Mouse (Mus musculus): ENCODE measurements around the gene Cyp27b1. TPM values are rescaled to one million over a fixed set of nuclear protein-coding genes. Genes with fewer than 3 reads are reported as not detected.

Cyp27b1 gene
- polyA plus RNA-seq, 1 experiment from 2014 or later, result 0.06 TPM

DNA sequence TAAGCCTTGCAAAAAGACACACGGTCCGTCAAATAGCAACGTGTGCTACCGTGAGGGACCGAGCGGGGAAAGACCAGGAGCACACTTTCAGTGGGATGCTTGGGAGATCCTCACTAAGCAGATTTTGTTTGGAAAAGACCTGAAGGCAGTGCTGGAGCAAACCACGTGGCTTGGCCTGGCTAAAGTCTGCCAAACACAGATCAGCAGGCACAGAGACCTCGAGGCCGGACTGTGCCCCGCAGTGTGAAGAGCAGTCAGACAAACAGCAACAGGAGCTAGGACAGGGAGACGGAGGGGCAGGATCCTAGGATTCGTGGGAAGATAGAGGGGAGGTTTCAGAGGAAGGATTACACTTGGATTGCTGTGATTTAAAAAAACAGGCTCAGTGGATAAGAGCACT, 11.8 kb upstream of the Cyp27b1 start:
- ATAC-seq (replicated peaks), result no peak
- H3K9ac ChIP-seq, result no peak overlapping the region

DNA sequence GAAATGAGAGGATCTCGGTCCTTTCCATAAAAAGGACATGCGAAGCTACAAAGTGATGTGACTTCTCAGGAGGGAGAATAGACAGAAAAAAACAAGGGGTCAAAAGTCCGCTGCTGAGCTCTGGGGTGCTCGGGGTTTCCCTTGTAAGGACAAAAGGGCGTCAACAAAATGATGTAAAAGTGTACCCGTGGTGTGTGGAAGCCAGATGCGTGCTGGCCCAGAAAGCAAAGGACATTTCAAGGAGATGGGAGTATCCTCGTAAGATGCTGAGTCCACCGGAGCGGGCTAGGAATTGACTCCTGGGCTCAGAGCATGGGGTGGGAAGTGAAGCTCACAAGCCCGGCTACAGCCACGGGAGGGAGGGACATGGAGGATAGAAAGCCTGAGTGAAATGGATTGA, 10.4 kb upstream of the Cyp27b1 start:
- no peaks in the 10 kb centered on the region for H3K9me3 ChIP-seq
- WGBS, result 73% methylated on average over 12 of the region's 12 CpGs
- H3K4me3 ChIP-seq, result no peak overlapping the region
- no peak overlapping the region for H3K9ac ChIP-seq
- peaks cover 12% of the 10 kb centered on the region for H3K4me1 ChIP-seq
- no peak overlapping the region for H3K27ac ChIP-seq
- peaks cover 6% of the 10 kb centered on the region for H3K27me3 ChIP-seq (replicated peaks)
- no peak for ATAC-seq (replicated peaks)
- no peak overlapping the region for H3K4me2 ChIP-seq
- H3K36me3 ChIP-seq (replicated peaks), result no peaks in the 10 kb centered on the region

More for the DNA sequence above, 11.8 kb upstream of the Cyp27b1 start:
- no peaks in the 10 kb centered on the region for H3K36me3 ChIP-seq (replicated peaks)
- H3K4me2 ChIP-seq, result no peak overlapping the region
- H3K4me1 ChIP-seq, result peaks cover 7% of the 10 kb centered on the region
- H3K27ac ChIP-seq, result no peak overlapping the region
- no peak overlapping the region for H3K4me3 ChIP-seq
- no peaks in the 10 kb centered on the region for H3K9me3 ChIP-seq
- WGBS, result 86% methylated on average over 12 of the region's 12 CpGs
- peaks cover 6% of the 10 kb centered on the region for H3K27me3 ChIP-seq (replicated peaks)

DNA sequence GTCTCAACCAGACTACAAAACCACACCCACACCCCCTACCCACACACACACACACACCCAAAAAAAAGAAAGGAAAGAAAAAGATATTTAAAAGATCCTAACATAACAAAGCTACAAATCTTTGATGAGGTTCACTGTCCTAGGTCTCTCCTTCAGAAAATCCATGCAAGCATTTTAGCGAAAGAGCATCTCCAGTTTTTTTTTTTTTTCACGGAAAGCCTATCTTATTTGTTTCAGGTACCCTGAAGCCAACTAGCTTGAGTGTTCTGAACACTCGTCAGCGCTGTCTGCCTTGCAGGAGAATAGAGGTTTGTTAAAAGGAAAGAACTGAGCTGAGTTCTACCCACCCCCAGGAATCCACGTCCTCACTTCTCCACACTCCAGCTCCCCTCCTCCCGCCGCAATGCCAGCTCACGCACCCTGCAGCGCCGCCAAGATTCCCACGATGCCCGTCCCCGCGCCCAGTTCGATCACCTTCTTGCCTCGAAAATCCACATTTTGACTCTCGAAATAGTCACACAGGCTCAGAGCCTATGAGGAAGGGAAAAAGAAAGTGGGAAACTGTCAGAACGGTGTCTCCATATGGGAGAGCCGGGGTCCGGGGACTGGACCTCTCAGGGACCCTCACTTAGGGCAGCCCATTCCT, 7.4 kb upstream of the Cyp27b1 start:
- ATAC-seq (replicated peaks), result peak; percentile 12
- Histone ChIP-seq H3K4me1 (peaks cover 16% of the 10 kb centered on the region), H3K9me3 (no peaks in the 10 kb centered on the region), H3K9ac (peak overlapping the region; percentile 60), H3K27me3 (replicated peaks) (peaks cover 6% of the 10 kb centered on the region), H3K27ac (no peak overlapping the region), H3K4me2 (peak overlapping the region; percentile 91), H3K4me3 (peak overlapping the region; percentile 80), H3K36me3 (replicated peaks) (no peaks in the 10 kb centered on the region)
- 2% methylated on average over 20 of the region's 20 CpGs for WGBS

DNA sequence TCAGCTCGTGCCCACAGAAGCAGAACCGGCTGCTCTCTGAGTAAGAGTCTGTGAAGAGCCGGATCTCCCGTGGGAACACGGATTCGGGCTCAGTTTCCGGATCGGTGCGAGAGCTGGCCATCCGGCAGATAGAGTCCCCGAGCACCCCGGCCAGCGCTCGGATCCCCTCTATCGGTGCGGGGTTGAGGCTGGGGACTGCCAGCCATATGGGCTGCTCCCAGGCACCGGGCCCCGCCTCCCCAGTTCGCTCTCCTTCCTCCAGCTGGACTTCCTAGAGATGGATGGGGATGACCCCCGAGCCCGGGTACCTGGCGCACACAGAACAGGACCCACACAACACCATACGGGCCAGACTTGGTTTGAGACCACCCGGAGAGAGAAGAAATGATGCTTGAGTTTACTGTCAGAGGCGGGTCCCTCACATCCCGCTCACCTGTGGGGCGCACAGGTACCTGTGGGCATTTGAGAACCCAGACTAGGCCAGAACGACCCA, 6.7 kb upstream of the Cyp27b1 start, which contains the start of the genes Mettl1 and Eef1akmt3:
Gene Mettl1, plus strand, starts transcription at position 141 of the 493 bp plus-strand sequence.
Gene Eef1akmt3, minus strand, starts transcription at position 240 of the 493 bp plus-strand sequence.
- no peaks in the 10 kb centered on the region for H3K9me3 ChIP-seq
- whole genome bisulfite sequencing, result under 1% methylated on average over 28 of the region's 28 CpGs
- peaks cover 6% of the 10 kb centered on the region for H3K27me3 ChIP-seq (replicated peaks)
- H3K4me1 ChIP-seq, result peaks cover 16% of the 10 kb centered on the region
- H3K27ac ChIP-seq, result peak within 1 kb of the TSS; percentile 59
- H3K36me3 ChIP-seq (replicated peaks), result no peaks in the 10 kb centered on the region
- H3K4me2 ChIP-seq, result peak within 1 kb of the TSS; percentile 91
- ATAC-seq (replicated peaks), result peak; percentile 83
- H3K4me3 ChIP-seq, result peak within 1 kb of the TSS; percentile 80
- peak within 1 kb of the TSS; percentile 60 for H3K9ac ChIP-seq

DNA sequence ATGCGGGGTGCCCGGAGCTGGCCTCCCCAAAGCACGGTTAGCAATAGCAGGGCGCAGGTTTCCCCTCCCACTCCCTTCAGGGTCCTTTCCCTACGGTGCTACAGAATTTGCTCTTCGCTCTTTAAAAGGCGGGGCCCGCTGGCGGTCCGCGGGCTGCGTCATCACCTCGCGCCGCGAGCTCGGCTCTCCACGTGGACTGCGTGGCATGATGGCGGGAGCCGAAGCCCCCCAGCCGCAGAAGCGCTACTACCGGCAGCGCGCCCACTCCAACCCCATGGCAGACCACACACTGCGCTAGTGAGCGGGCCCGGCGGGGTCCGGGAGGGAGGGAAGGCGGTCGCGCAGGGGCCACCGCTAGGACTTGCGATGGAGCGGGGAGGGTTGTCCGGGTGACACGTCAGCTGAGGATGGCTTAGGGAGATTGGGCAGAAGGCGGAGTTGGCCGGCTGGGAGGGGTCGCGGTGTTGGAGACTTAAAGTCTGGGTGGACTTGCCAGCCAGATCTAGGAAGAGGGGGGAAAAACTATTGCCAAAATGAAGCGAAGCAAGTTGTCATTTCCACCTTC, 6.2 kb upstream of the Cyp27b1 start:
- under 1% methylated on average over 44 of the region's 44 CpGs for WGBS
- Histone ChIP-seq H3K9ac (peak overlapping the region; percentile 60), H3K27me3 (replicated peaks) (peaks cover 6% of the 10 kb centered on the region), H3K9me3 (no peaks in the 10 kb centered on the region), H3K27ac (peak overlapping the region; percentile 59), H3K4me1 (peaks cover 16% of the 10 kb centered on the region), H3K4me3 (peak overlapping the region; percentile 80), H3K36me3 (replicated peaks) (no peaks in the 10 kb centered on the region), H3K4me2 (peak overlapping the region; percentile 91)
- ATAC-seq (replicated peaks), result peak; percentile 83

DNA sequence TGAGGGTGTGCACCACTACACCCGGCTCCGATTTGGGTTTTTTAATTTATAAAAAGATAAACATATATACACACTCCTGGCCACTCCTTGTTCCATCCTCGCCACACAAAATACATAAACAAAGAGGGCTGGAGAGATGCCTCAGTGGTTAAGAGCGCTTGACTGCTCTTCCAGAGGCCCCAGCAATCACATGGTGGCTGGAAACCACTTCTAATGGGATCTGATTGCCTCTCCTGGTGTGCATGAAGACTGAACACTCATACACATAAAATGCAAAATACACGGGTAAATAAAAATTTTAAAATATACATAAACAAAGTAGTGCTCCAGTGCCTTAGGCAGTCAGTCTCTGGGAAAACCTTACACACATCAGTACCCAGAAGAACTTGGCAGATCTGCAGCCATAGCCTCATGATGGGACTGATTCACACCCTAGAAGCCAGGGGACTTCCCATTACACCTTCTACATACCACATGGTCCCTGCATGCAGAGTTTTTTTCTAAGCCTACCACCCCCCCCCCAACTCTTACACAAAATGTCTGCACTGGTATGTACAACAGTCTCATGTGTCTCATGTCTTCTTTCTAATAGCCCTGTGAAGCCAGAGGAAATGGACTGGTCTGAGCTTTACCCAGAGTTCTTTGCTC, 5.5 kb upstream of the Cyp27b1 start:
- WGBS, result 16% methylated on average over 5 of the region's 5 CpGs
- no peak for ATAC-seq (replicated peaks)

DNA sequence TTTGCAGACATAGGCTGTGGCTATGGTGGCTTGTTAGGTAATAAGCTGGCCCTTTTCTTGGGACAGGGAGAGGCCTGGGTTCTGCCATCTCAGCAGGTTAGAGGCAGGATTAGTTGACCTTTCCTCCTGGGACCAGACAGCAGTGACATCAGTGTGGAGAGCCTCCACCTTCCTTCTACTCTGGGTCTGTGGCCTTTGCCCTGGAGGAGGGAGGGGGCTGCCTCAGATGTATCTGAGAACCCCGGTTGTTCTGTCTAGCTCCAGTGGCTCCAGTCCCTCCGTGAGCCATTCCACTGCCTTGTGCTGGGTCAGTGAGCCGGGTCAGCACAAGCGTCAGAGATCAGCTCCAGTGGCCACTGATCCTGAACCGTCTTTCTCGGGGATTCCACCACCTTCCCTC, 4.9 kb upstream of the Cyp27b1 start:
- no peak for ATAC-seq (replicated peaks)
- no peak overlapping the region for H3K4me2 ChIP-seq
- H3K27ac ChIP-seq, result no peak overlapping the region
- H3K36me3 ChIP-seq (replicated peaks), result no peaks in the 10 kb centered on the region
- H3K4me1 ChIP-seq, result peaks cover 16% of the 10 kb centered on the region
- WGBS, result 56% methylated on average over 6 of the region's 6 CpGs
- no peak overlapping the region for H3K9ac ChIP-seq
- peaks cover 15% of the 10 kb centered on the region for H3K27me3 ChIP-seq (replicated peaks)
- no peaks in the 10 kb centered on the region for H3K9me3 ChIP-seq
- no peak overlapping the region; the same call in 1 of the 2 replicates for H3K4me3 ChIP-seq

More for the DNA sequence above, 5.5 kb upstream of the Cyp27b1 start:
- Histone ChIP-seq H3K27ac (no peak overlapping the region), H3K4me2 (peak overlapping the region; percentile 91), H3K4me1 (peaks cover 16% of the 10 kb centered on the region), H3K36me3 (replicated peaks) (no peaks in the 10 kb centered on the region), H3K9me3 (no peaks in the 10 kb centered on the region), H3K4me3 (peak overlapping the region; percentile 80), H3K9ac (peak overlapping the region; percentile 60; the same call in 1 of the 2 replicates), H3K27me3 (replicated peaks) (peaks cover 9% of the 10 kb centered on the region)

DNA sequence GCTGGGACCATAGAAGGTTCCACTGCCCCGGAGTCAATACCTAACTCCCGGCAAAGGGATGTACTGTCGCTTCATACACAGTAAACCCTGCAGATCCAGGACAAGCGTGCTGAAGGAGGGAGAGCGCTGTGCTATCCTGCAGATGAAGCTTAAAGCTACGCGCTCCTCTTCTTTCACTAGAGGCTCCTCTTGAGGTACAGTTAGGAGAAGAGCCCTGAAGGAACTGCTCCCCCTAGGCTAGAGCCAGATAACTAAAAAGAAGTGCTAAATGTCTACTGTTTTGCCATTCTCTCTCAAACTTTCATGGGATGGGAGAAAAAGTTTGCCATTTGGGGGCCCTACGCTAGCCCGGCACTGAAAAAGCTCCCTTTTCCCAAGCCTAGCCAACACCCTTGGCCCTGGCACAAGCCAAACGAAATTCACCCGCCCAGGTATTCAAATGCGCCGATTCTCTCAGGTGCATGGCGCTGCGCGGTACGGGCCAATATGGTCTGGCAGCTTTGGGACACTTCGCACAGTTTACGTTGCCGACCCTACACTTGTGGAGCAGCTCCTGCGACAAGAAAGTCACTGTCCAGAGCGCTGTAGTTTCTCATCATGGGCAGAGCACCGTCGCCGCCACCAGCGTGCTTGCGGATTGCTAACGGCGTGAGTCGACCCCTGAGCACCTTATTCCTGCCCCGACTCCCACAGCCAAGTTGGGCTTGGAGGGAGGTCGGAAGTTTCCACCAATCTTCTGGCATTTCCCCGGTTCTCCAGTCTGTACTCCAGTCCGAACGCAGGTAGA, 751 bp downstream of the Cyp27b1 start:
- H3K9me3 ChIP-seq, result no peaks in the 10 kb centered on the region
- 6% methylated on average over 35 of the region's 35 CpGs for whole genome bisulfite sequencing
- H3K27ac ChIP-seq, result no peak overlapping the region
- no peak overlapping the region for H3K9ac ChIP-seq
- no peak for ATAC-seq (replicated peaks)
- peaks cover 11% of the 10 kb centered on the region for H3K4me1 ChIP-seq
- peaks cover 50% of the 10 kb centered on the region for H3K27me3 ChIP-seq (replicated peaks)
- H3K4me2 ChIP-seq, result no peak overlapping the region
- peaks cover 11% of the 10 kb centered on the region for H3K36me3 ChIP-seq (replicated peaks)
- no peak overlapping the region for H3K4me3 ChIP-seq

DNA sequence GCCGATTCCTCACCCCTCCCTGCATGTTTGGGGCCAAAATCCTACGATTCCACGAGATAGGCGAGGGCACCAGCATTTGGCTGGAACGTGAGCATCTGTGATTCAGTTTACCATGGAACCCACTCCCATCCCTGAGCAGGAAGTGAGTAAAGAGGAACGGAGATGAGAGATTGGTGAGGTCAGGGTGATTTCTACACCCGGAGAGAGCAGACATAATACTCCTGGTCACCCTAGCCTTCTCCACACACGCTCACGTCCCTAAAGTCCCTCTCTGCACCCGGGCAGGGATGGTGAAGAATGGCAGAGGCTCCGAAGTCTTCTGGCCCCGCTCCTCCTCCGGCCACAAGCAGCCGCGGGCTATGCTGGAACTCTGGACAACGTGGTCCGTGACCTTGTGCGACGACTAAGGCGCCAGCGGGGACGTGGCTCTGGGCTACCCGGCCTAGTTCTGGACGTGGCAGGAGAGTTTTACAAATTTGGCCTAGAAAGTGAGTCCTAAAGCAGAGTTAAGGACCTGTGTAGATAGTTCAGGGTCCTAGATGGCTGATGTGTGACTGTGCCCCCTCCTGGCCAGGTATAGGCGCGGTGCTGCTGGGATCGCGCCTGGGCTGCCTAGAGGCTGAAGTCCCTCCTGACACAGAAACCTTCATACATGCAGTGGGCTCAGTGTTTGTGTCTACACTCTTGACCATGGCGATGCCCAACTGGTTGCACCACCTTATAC, 1.5 kb downstream of the Cyp27b1 start:
- no peak for ATAC-seq (replicated peaks)
- WGBS, result 3% methylated on average over 29 of the region's 29 CpGs
- H3K27me3 ChIP-seq (replicated peaks), result peaks cover 50% of the 10 kb centered on the region
- no peak overlapping the region for H3K27ac ChIP-seq
- H3K9ac ChIP-seq, result no peak overlapping the region
- H3K4me3 ChIP-seq, result no peak overlapping the region
- H3K4me1 ChIP-seq, result peaks cover 11% of the 10 kb centered on the region
- no peak overlapping the region for H3K4me2 ChIP-seq
- peaks cover 14% of the 10 kb centered on the region for H3K36me3 ChIP-seq (replicated peaks)
- no peaks in the 10 kb centered on the region for H3K9me3 ChIP-seq

DNA sequence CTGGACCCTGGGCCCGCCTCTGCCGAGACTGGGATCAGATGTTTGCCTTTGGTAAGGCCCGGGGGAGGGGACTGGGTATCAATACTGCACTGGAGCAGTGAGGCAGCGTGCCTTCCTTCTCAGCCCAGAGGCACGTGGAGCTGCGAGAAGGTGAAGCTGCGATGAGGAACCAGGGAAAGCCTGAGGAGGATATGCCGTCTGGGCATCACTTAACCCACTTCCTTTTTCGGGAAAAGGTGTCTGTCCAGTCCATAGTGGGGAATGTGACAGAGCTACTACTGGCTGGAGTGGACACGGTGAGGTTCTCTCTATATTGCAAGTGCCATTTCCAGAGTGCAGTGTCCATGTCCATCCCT, 2.0 kb downstream of the Cyp27b1 start:
- H3K27ac ChIP-seq, result no peak overlapping the region
- H3K4me2 ChIP-seq, result no peak overlapping the region
- 21% methylated on average over 10 of the region's 10 CpGs for WGBS
- no peaks in the 10 kb centered on the region for H3K9me3 ChIP-seq
- peaks cover 14% of the 10 kb centered on the region for H3K36me3 ChIP-seq (replicated peaks)
- ATAC-seq (replicated peaks), result no peak
- no peak overlapping the region for H3K4me3 ChIP-seq
- H3K9ac ChIP-seq, result no peak overlapping the region
- peaks cover 50% of the 10 kb centered on the region for H3K27me3 ChIP-seq (replicated peaks)
- H3K4me1 ChIP-seq, result peaks cover 16% of the 10 kb centered on the region

DNA sequence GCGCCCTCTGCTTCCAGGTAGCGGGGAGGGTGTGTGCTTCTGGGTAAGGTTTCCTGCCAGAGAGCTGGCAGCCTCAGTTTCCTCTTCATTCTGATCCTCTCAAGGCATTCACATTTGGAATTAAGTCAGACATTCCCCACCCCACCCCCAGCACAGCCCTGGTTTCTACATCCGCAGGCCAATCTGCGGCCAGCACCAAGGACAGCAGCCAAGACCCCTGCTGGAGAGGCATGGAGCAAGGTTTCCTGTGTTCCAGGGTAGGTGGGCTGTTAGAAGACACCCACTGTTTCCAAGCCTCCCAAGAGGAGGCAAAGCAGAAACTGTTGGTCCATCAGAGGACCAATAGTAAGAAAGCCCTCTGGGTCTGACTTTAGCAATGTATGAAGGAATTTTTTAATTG, 6.6 kb downstream of the Cyp27b1 start:
- Histone ChIP-seq H3K4me3 (no peak overlapping the region), H3K9me3 (no peaks in the 10 kb centered on the region), H3K36me3 (replicated peaks) (peaks cover 39% of the 10 kb centered on the region), H3K4me2 (no peak overlapping the region), H3K9ac (no peak overlapping the region), H3K27ac (no peak overlapping the region), H3K4me1 (peaks cover 36% of the 10 kb centered on the region), H3K27me3 (replicated peaks) (peaks cover 26% of the 10 kb centered on the region)
- 80% methylated on average over 4 of the region's 4 CpGs for WGBS
- ATAC-seq (replicated peaks), result no peak
